Mouse (Mus musculus) testis, adult 2 months (tissue): ENCODE measurements around the gene Bdp1.

ENCODE experiments used
- CTCF ChIP-seq: fragments of 200-500 bp; IDR thresholded peaks from 2 replicates; pipeline ENCODE4 v1.5.1; 2012; ENCODE audit warnings: low read depth, mild to moderate bottlenecking, inconsistent platforms, low read length, moderate library complexity; ENCODE audit not compliant: control insufficient read depth, insufficient read depth, insufficient replicate concordance
- POLR2A ChIP-seq: fragments of 200-500 bp; IDR thresholded peaks from 2 replicates; pipeline ENCODE4 v1.6.1; 2012; ENCODE audit warnings: low read depth, mild to moderate bottlenecking, inconsistent platforms, low read length, moderate library complexity; ENCODE audit not compliant: control insufficient read depth

GRCm38 (mm10) chr13:100141646-100142314, 37.9 kb upstream of the Bdp1 start:
- TF ChIP-seq POLR2A (no peak), CTCF (no peak)
